Mouse (Mus musculus) midbrain, embryonic 11.5 days (tissue): ENCODE results near the gene Zmym4. TPM values are rescaled to one million over a fixed set of nuclear protein-coding genes. Genes with fewer than 3 reads are reported as not detected.

Experiments used
- ATAC-seq: fragments of 200-750 bp; cut with Nextera tagmentation; 2 replicates; pipeline ENCODE4 v1.8.0; 2017; ENCODE audit warnings: moderate TSS enrichment, moderate library complexity; ENCODE audit not compliant: low FRiP score
- DNase-seq: peaks from one replicate; pipeline ENCODE4 v3.0.0; 2015; ENCODE audit warnings: low spot score; ENCODE audit errors: missing footprints
- H3K27ac ChIP-seq: fragments of 300-500 bp; sonication (generic); 2 replicates; pipeline ENCODE4 v1.5.1; 2014; ENCODE audit warnings: low read depth, low read length
- H3K27me3 ChIP-seq: fragments of 300-500 bp; sonication (generic); 2 replicates; pipeline ENCODE4 v1.6.1; 2014; ENCODE audit warnings: mild to moderate bottlenecking, low read length, moderate library complexity, mixed read lengths; ENCODE audit not compliant: control insufficient read depth, insufficient read depth
- H3K36me3 ChIP-seq: fragments of 300-500 bp; sonication (generic); 2 replicates; pipeline ENCODE4 v1.6.1; 2014; ENCODE audit warnings: mild to moderate bottlenecking, low read length, moderate library complexity, mixed read lengths; ENCODE audit not compliant: control insufficient read depth, insufficient read depth
- H3K4me1 ChIP-seq: fragments of 300-500 bp; sonication (generic); 2 replicates; pipeline ENCODE4 v1.6.1; 2014; ENCODE audit warnings: low read length; ENCODE audit not compliant: control insufficient read depth, insufficient read depth
- H3K4me2 ChIP-seq: fragments of 300-500 bp; sonication (generic); 2 replicates; pipeline ENCODE4 v1.6.1; 2014; ENCODE audit warnings: mild to moderate bottlenecking, moderate library complexity
- H3K4me3 ChIP-seq: fragments of 300-500 bp; sonication (generic); 2 replicates; pipeline ENCODE4 v1.5.1; 2014; ENCODE audit warnings: low read depth, low read length
- H3K9ac ChIP-seq: fragments of 300-500 bp; sonication (generic); 2 replicates; pipeline ENCODE4 v1.6.1; 2014; ENCODE audit warnings: low read length
- H3K9me3 ChIP-seq: fragments of 300-500 bp; sonication (generic); 2 replicates; pipeline ENCODE4 v1.6.1; 2016; ENCODE audit warnings: low read length; ENCODE audit not compliant: control insufficient read depth
- WGBS: fragments of 180-500 bp; shearing (Covaris S2); extraction: QIAGEN DNeasy Blood & Tissue Kit; methylation state at CpG from one replicate; pipeline ENCODE4 v1.1.7; 2014; 5-methylcytosine and 5-hydroxymethylcytosine counted together
- polyA plus RNA-seq: library from polyadenylated mRNA; unstranded; fragments of >200 nt; fragmentation: Nextera tagmentation; extraction: Ambion mirVana; gene quantifications from 2 replicates; pipeline ENCODE4 v1.2.1, GENCODE M21; 2014

The Zmym4 gene
- polyA plus RNA-seq, 1 experiment from 2014 or later: 29.8 TPM

- no peaks in the 10 kb centered on the region for H3K4me1 ChIP-seq
- H3K4me2 ChIP-seq: no peak overlapping the region
- no peak overlapping the region for H3K4me3 ChIP-seq
- H3K9me3 ChIP-seq: no peaks in the 10 kb centered on the region
- H3K9ac ChIP-seq: no peak overlapping the region
- no peaks in the 10 kb centered on the region for H3K27me3 ChIP-seq
- peaks cover 13% of the 10 kb centered on the region for H3K36me3 ChIP-seq
- no peak for DNase-seq
- WGBS: 94% methylated on average over 5 of the region's 5 CpGs
- no peak for ATAC-seq
- no peak overlapping the region for H3K27ac ChIP-seq
Observed at GRCm38 (mm10) chr4:126879560-126880275, 88.2 kb downstream of the Zmym4 start.

- 86% methylated on average over 7 of the region's 7 CpGs for WGBS
- H3K9me3 ChIP-seq: no peaks in the 10 kb centered on the region
Observed at GRCm38 (mm10) chr4:126872717-126873116, 95.2 kb downstream of the Zmym4 start.

GRCm38 (mm10) chr4:126868699-126869098 is 99.2 kb downstream of the Zmym4 start:
- Histone ChIP-seq H3K9me3 (no peaks in the 10 kb centered on the region), H3K4me3 (no peak overlapping the region), H3K4me2 (no peak overlapping the region), H3K27me3 (no peaks in the 10 kb centered on the region), H3K27ac (no peak overlapping the region), H3K9ac (no peak overlapping the region), H3K4me1 (no peaks in the 10 kb centered on the region), H3K36me3 (peaks cover 7% of the 10 kb centered on the region; the same call in 1 of the 2 replicates)
- WGBS: 93% methylated on average over 12 of the region's 12 CpGs
- ATAC-seq: no peak
- DNase-seq: no peak

More at GRCm38 (mm10) chr4:126872717-126873116, 95.2 kb downstream of the Zmym4 start:
- DNase-seq (no peak), ATAC-seq (no peak)
- H3K9ac ChIP-seq: no peak overlapping the region
- H3K4me2 ChIP-seq: no peak overlapping the region
- H3K36me3 ChIP-seq: peaks cover 5% of the 10 kb centered on the region; the same call in 1 of the 2 replicates
- H3K4me1 ChIP-seq: no peaks in the 10 kb centered on the region
- H3K27me3 ChIP-seq: no peaks in the 10 kb centered on the region
- no peak overlapping the region for H3K4me3 ChIP-seq
- no peak overlapping the region for H3K27ac ChIP-seq

- Histone ChIP-seq H3K27me3 (no peaks in the 10 kb centered on the region), H3K4me1 (no peaks in the 10 kb centered on the region), H3K9me3 (no peaks in the 10 kb centered on the region), H3K36me3 (peaks cover 2% of the 10 kb centered on the region; the same call in 1 of the 2 replicates), H3K27ac (no peak overlapping the region), H3K4me2 (no peak overlapping the region), H3K4me3 (no peak overlapping the region), H3K9ac (no peak overlapping the region)
- 90% methylated on average over 11 of the region's 11 CpGs for WGBS
- no peak for DNase-seq
- ATAC-seq: no peak
Observed at GRCm38 (mm10) chr4:126861514-126862266, 106.2 kb downstream of the Zmym4 start.

GRCm38 (mm10) chr4:126860268-126860986 is 107.5 kb downstream of the Zmym4 start:
- H3K9ac ChIP-seq: no peak overlapping the region
- no peaks in the 10 kb centered on the region for H3K9me3 ChIP-seq
- DNase-seq (no peak), ATAC-seq (no peak)
- H3K4me3 ChIP-seq: no peak overlapping the region
- H3K27ac ChIP-seq: no peak overlapping the region
- H3K4me2 ChIP-seq: no peak overlapping the region
- WGBS: 86% methylated on average over 9 of the region's 9 CpGs
- H3K36me3 ChIP-seq: peaks cover 2% of the 10 kb centered on the region; the same call in 1 of the 2 replicates
- H3K4me1 ChIP-seq: no peaks in the 10 kb centered on the region
- H3K27me3 ChIP-seq: no peaks in the 10 kb centered on the region

GRCm38 (mm10) chr4:126852971-126853370 is 115.0 kb downstream of the Zmym4 start:
- Histone ChIP-seq H3K4me2 (no peak overlapping the region), H3K4me3 (no peak overlapping the region), H3K4me1 (no peaks in the 10 kb centered on the region), H3K36me3 (peaks cover 8% of the 10 kb centered on the region; the same call in 1 of the 2 replicates), H3K27me3 (no peaks in the 10 kb centered on the region), H3K9ac (no peak overlapping the region), H3K27ac (no peak overlapping the region), H3K9me3 (no peaks in the 10 kb centered on the region)
- no peak for DNase-seq
- ATAC-seq: no peak
- whole genome bisulfite sequencing: 79% methylated on average over 11 of the region's 11 CpGs

GRCm38 (mm10) chr4:126850778-126851080 is 117.2 kb downstream of the Zmym4 start:
- H3K36me3 ChIP-seq: peaks cover 8% of the 10 kb centered on the region; the same call in 1 of the 2 replicates
- WGBS: 81% methylated on average over 4 of the region's 4 CpGs
- no peak overlapping the region for H3K9ac ChIP-seq
- H3K4me2 ChIP-seq: no peak overlapping the region
- H3K27me3 ChIP-seq: no peaks in the 10 kb centered on the region
- no peak overlapping the region for H3K4me3 ChIP-seq
- ATAC-seq (no peak), DNase-seq (no peak)
- H3K4me1 ChIP-seq: no peaks in the 10 kb centered on the region
- H3K9me3 ChIP-seq: no peaks in the 10 kb centered on the region
- H3K27ac ChIP-seq: no peak overlapping the region

GRCm38 (mm10) chr4:126850019-126850777 is 117.7 kb downstream of the Zmym4 start:
- Histone ChIP-seq H3K36me3 (peaks cover 8% of the 10 kb centered on the region; the same call in 1 of the 2 replicates), H3K27me3 (no peaks in the 10 kb centered on the region), H3K4me3 (no peak overlapping the region), H3K4me2 (no peak overlapping the region), H3K27ac (no peak overlapping the region), H3K9ac (no peak overlapping the region), H3K9me3 (no peaks in the 10 kb centered on the region), H3K4me1 (no peaks in the 10 kb centered on the region)
- ATAC-seq (no peak), DNase-seq (no peak)
- 88% methylated on average over 7 of the region's 7 CpGs for WGBS
